Mouse (Mus musculus): ENCODE measurements around the gene Wnk2. TPM values are rescaled to one million over a fixed set of nuclear protein-coding genes. Genes with fewer than 3 reads are reported as not detected.

The Wnk2 gene
- total RNA-seq, 4 experiments from 2014 or later: 60.5 to 89.6 (median 75.4) TPM

DNA sequence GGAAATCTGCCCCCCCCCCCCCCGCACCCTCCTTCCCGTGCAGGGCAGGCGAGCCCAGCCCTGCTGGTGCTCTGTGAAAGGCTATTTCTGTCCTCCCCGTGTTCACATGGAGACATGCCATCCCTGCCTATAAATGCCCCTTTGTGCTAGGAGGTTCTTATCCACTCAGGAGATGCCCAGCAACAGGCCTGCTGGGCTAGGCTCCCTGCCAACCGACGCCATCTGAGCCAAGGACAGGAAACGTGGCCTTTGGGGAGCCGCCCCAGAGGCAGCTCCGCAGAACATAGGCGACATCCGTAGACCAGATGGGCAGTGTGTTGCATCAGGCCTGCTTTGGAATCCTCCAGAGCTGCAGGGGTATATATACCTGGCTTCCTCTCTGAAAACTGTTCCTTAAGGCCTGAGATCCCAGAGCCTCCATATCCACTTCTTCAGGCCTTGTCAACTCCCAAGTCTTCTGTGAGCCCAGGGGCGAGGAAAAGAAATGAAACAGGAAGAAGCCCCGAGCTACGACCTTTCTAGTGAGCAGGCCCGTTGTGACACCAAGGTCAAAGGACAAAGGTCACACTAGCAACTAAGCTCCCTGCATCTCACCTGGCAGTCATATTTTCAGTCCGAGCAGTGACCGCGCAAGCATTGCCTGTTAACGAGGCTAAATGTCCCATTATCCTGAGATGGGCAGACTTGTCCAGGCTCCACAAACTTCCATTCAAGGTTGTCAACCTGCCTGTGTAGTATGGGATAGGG lies 31.2 kb upstream of the Wnk2 start:
- DNase-seq (ENCODE audit: low spot score): peak; percentile 80

DNA sequence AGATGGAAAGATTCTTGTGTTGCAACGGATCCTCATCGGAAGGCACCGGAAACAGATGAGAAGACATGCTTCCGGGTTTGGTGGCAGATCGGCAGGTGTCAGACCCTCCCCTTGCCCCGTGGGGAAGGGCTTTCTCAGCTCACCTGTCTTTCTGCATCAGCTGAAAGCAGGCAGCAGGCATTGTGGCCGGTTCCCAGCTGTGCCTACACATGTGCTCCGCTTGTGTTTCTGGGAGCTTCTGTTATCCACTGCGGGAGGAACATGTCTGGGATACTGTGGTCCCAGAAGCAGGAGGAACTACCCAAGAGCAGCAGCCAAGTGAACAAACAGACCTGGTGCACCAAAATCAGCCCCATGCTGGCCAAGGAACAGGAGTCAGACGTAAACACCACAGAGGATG lies 27.7 kb upstream of the Wnk2 start:
- DNase-seq (ENCODE audit: low spot score): no peak

DNA sequence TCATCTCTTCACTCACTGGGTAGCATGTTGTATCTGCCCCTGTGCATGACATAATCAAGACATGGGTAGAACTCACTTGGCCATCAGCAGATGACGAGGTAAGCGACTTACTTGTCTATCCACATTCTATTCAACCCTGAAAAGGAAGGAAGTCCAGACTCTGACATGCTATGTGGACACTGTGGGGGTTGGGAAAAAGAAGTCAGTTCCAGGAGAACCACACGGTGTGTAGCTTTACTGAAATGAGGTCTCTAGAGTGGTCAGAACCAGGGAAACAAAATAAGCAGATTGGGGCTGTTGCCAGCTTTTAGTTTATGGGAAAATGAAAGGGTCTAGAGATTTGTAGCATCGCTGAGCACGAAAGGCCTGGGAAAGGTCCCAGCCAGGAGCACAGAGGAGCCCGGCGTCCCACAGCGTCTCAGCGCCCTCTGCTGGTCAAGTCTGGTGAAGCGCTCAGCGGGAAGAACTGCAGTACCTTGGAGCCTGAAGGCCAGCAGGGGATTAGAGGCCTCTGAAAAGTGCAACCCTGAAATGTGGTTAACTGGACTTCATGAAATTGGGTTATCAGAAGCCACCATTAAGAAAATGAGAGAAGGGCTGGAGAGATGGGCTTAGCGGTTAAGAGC lies 25.3 kb upstream of the Wnk2 start:
- peak; percentile 89 for DNase-seq (ENCODE audit: low spot score)

DNA sequence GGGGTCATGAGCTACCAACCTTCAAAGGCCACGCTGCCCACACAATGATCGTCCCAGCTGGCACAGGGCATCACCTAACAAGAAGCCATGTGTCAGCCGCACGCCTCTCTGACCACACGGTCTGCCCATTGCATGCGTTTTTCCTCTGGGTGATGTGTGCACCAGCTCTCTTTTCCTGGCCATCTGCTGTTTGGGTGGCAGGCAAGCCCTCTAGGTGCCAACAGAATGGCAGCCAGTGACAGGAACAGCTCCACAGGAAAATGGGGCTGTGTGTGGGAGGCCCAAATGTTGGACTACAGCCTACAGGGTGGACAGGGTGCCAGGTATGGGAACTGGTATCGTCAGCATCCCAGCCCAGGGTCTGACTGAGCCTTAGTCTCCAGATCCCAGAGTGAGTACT lies 24.5 kb upstream of the Wnk2 start:
- DNase-seq (ENCODE audit: low spot score): no peak

DNA sequence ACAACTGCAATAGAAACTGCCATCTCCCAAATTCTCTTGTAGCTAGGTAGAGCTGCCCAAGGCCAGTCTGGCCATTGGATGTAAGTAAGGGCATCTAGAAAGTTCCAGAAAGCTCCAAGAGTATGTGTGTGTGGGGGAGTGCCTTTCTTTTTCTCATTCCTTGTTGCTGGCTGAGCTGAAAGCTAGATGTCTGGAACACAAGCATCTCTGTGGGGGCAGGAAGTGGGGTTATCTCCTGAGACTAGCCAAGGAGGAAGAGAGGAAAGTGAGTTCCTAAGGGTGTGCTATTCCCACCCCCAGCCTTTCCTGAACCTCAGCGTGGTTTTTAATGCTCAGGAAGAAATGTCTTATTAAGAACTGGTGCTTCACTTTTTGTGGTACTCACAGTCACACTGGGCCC lies 23.9 kb upstream of the Wnk2 start:
- DNase-seq (ENCODE audit: low spot score): no peak

DNA sequence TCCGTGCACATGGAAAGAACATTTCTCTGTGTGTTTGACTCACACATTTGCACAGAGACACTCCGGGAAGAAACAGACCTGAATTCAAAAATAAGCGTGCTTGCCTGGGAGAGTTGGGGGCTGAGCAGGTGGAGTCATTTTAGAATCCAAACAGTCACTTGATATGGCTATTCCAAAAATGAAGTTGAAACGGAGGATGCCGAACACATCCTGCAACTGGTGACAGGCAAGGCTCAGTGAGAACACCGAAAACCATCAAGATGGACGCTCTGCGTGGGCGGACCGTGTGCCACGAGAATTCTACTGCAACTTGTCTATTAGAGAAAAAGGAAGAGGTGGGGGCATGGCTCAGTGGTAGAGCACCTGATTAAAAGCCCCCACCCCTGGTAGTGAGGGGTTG lies 22.8 kb upstream of the Wnk2 start:
- DNase-seq (ENCODE audit: low spot score): no peak

DNA sequence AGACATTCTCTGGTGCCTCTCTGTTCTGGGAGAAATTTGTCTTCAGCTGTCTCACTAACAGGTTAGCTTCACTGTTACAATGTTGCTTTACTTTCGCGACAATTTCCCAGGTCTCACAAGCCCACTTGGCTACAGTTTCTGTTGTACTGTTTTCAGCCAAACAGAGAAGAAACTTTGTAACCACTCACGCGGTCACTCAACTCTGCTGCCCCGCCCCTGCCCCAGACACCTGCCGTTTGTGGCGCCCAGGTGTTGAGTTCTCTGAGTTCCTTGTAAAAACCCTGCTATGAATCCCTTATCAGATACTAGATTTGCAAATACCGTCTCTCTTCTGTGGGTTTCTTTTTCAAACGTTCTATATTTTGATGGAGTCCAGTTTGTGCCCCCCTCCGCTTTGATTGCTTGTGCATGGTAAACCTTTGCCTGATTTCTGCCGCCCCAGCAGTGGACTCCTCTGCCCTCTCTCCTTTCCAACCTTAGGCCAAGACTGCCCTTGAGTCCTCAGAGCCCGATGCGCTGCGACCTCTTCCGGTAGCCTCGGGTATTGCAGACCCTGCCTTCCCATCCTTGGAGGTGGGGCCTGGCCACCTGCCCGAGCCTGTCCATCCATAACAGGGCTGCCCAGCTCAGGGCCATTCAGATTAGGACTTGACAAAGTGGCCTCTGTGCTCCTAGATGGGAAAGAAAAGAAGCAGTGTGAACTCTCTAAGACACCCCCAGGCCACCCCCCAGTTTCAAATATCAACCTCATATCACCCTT lies 21.8 kb upstream of the Wnk2 start:
- DNase-seq (ENCODE audit: low spot score): peak; percentile 85

DNA sequence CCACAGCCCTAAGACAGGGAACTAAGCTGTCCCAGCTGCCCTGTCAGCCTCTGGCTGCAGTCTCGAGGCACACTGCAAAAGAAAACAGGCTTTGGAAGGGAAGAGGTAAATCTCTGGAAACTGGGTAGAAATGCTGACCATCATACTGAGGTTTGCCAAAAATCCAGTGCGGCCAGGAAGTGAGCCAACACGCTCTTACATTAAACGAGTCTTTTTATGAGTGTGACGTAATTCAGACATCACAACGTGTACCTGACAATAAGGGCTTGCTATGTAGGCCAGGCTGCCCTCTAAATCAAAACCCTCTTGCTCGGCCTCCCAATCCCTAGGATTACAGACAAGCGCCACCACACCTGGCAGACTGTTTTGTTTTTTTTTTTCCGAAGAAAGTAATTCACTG lies 19.3 kb upstream of the Wnk2 start:
- no peak for DNase-seq (ENCODE audit: low spot score)

DNA sequence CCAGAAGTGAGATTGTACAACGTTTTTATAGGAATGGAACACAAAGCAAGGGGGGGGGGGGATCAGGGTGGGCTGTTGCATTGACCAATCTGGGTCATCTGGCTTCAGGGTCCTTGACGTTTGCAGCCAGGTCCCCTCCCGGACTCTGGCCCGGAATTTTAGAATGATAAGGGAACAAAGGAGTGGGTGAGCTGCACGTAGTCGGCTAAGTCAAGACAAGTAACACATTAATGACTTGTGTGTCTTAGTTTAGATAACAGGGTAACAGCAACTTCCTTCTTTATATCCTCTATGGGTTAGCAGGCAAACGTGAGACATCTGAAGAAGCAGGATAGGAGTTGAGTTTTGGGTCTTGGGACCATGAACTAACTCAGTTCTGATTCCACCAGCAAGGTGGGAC lies 15.8 kb upstream of the Wnk2 start:
- DNase-seq (ENCODE audit: low spot score): no peak

DNA sequence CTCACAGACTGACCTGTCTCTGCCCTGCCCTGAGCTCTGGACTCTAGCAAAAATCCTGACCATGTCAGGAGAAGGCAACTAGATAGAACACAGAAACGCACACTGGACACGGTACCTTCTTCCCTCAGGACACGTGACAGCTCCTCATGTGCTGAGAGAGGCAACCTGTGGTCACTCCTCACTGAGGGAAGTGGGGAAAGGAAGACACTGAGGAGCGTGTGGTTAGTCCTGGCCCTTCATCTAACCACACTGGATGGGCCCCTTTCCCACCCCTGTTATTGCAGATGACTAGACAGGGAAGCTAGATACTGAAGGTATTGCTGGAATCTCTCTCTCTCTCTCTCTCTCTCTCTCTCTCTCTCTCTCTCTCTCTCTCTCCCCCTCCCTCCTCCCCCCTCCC lies 14.9 kb upstream of the Wnk2 start:
- no peak for DNase-seq (ENCODE audit: low spot score)

DNA sequence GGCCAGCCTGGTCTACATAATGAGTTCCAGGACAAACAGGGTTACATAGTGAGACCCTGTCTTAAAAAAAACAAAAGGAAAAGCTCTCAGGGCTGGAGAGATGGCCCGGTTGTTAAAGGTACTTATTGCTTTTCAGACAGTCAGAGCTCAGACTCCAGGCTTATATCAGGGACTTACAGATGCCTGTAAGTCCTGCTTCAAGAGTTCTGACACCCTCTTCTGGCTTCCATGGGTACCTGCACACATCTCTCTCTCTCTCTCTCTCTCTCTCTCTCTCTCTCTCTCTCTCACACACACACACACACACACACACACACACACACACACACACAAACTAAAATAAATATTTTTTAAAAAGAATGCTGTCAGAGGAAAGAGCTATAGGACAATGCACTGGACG lies 13.4 kb upstream of the Wnk2 start:
- no peak for DNase-seq (ENCODE audit: low spot score)

DNA sequence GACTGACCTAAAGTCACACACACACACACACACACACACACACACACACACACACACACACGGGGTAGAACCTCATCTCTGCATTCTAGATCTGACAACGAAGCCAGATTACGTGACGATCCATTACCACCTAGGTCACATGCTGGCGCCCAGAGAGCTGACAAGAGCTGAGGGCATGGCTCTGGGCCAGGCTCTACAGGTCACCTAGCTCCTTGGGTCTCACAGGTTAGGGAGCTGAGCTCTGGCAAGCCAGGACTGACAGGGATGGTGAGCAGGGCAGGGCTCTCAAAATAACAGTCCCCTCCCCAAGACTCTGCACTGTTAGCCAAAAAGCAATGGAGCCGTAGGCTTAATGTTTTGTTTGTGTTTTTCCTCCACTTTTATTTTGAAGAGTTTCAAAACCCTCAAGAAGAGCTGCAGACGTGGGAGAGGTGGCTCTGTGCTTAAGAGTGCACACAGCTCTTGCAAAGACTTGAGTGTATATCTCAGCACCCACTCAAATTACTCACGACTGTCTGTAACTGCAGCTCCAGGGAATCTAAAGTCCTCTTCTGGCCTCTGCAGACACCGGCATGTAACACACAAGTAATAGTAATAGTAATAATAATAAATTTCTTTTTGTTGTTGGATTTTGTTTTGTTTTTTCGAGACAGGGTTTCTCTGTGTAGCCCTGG lies 10.4 kb upstream of the Wnk2 start:
- DNase-seq (ENCODE audit: low spot score): no peak

DNA sequence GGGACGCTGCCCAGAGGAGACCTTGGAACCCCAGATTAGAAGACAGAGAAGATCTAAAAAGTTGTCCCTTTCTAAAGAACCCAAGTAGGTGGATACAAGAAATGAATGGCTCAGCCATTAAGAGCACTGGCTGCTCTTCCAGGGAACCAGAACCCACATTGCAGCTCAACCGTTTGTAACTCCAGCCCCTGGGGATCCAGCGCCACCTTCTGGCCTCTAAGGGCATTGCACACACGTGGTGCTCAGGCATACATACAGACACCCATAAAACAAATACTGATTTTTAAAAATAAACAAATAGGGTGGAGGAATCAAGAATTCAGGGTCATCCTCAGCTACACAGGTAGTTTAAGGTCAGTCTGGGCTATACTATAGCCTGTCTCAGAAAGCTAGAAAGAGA lies 8.8 kb upstream of the Wnk2 start:
- DNase-seq (ENCODE audit: low spot score): no peak

DNA sequence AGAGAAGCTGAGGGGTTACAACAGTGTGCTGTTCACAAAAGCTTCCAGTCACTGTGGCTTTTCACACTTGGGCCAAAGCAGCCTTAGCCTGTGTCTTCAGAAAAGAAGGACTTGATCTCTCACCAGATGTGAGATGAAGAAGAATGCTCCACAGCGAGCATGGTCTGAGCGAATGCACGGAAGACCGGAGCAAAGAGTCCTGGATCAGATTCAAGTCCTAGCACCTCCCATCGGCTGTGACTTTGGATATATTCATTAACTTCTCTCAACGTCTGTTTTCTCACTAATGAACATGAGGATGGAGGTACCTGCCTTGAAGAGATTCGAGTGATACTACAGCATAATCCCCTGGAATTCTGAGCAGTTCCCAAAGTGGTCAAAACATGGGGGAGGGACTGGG lies 6.8 kb upstream of the Wnk2 start:
- DNase-seq (ENCODE audit: low spot score): no peak

DNA sequence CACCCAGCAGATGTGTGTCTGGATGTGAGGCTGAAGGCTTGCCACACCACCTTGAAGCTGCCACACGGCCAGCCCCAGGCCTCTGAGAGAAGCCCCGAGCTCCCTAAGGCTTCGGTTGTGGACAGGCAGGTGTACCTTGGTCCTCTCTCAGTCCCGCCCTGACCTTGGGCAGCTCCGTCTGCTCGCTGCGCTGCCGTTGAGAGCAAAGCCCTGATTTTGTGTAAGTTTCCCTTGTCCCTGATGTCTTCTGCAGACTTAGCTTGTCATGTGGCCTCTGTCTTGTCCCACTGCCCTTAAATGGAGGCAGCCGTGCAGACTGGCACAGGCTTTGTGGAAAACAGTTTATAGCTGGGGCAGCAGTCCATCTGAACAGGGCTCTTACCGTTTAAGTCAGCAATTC lies 6.2 kb upstream of the Wnk2 start:
- DNase-seq (ENCODE audit: low spot score): no peak

DNA sequence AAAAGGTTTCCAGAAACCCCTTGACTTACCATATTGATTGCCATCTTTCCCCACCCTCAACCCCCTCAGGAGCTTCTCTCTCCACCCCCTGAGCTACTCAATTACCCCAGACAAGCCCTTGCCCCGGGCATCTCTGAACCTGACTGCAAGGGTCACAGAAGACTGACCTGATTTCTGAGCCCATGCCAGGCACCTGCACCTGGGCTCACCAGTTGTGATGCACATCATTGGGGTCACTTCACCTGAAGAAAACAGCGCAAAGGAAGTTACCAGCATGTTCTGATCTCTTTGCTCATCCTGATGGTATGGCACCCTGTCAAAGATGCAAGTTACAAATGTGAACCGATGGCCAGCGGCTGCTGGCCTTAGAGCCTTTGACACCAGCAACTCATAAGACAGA lies 873 bp upstream of the Wnk2 start:
- no peak for DNase-seq (ENCODE audit: low spot score)

DNA sequence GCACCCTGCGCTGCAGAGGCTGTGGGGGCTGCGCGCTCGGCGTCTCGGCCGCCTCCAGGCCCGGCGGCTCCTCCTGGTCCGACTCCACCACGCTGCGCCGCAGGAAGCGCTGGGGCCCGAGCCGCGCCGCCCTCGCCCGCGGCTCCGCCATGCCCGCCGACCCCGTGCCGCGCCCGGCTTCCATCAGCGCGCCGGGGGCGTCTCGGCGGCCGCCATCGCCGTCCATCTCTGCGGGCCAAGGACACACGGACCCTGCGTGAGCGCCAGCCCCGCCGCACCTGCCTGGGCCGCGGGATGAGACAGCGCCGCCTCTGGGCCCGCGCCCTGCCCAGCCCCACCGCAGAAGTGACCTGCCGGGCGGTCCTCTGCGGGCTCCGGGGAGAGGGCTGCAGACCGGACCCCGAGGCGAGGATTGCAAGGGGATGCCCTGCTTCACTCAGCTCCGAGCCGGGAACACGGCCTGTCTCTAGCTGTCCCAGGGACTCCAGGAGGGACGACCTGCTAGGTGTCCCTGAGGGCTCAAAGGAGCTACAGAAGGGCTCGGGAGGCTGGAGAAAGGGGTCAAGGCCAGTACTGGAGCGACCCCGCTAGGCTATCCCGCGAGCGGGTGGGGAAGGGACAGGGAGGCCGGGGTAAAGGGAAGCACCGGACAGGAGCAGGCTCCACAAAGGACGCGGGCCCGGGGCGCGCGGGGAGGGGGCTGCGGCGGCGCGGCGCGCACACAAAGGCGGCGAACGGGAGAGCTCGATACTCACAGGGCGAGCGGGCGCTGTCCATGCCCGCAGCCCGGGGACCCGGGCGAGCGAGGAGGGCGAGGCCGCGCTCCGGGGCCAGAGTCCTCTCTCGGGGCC lies 582 bp downstream of the Wnk2 start:
- no peak for DNase-seq (ENCODE audit: low spot score)

DNA sequence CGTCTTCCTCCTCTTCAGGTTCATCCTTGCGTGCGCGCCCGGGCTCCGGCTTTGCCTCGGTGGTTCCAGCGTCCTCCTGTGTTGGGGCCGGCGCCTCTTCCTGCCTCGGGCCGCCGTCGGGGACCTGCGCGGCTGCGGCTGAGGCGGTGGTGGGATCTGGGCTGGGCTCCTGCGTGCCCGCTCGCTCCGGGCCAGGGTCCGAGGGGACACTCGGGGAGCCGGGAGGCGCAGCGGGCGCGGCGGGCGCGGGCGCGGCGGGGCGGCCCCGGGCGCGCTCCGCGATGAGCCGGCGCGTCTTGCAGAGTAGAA lies 1.2 kb downstream of the Wnk2 start:
- DNase-seq (ENCODE audit: low spot score): no peak

DNA sequence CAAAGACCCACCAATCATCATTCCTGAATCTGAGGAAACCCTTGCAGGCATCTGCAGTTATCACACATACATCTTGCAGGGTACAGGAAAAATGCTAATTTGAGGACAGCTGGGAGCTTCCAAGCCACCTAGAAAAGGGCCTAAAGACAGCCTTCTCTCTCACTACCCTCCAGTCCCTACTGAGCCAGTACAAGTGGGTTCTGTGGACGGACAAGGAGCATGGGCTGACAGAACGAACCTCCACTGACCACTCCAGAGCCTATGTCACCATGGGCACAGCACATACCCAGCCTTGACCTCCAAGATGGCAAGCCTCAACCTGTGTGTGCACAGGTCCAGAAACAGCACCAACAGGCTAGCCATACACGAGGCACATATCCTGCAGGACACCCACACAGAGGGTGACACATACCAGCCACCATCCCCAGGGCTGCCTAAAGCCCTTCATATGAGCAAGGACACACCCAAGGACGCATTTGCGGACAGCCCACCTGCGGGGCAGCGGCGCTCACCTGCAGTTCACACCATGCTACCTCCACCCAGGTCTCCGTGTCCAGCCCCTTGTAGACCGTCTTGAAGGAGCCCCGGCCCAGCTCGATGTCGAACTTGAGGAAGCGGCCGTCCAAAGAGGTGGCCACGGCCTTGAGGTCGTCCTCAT lies 1.6 kb downstream of the Wnk2 start:
- DNase-seq (ENCODE audit: low spot score): no peak

DNA sequence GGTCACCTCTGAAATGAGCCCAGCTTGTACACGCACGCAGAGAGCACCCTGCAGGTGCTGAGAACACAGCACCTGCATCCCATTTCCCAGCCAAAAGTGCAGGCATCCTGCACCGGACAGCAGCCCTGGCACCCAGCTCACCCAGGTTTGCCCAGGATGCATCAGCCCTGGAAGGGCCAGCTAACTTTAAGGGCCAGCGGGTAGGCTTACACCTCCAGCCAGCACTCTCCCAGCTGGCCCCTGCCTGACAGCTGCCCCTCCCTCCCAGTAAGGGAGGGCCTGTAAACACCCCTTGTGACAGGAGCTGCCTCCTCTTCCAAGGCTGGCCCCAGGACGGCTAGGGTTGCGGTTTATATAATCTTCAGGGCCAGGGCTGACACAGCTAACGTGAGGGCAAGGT lies 2.4 kb downstream of the Wnk2 start:
- no peak for DNase-seq (ENCODE audit: low spot score)

DNA sequence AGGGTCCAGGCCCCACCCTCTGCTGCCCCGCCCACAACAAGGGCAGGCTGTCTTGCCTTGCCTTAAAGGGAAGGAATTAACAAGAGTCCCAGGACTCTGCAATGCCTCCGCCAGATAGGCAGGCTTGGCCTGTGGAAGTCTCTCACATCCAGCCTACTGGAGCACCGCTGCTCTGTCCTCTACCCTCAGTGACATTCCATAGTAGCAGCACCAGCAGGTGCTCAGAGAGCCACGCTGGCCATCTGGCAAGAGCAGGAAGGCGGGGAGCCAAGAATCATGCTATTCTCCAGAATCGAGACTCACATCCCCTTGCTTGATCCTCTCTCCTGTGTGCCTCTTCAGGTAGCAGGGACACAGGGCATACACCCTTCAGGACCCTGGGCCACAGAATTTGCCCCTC lies 3.4 kb downstream of the Wnk2 start:
- no peak for DNase-seq (ENCODE audit: low spot score)
